Mouse (Mus musculus): ENCODE data around the gene Bag6. TPM values are rescaled to one million over a fixed set of nuclear protein-coding genes. Genes with fewer than 3 reads are reported as not detected.

Bag6 gene
- total RNA-seq, 2 experiments from 2014 or later, result 395 to 410 TPM

DNA sequence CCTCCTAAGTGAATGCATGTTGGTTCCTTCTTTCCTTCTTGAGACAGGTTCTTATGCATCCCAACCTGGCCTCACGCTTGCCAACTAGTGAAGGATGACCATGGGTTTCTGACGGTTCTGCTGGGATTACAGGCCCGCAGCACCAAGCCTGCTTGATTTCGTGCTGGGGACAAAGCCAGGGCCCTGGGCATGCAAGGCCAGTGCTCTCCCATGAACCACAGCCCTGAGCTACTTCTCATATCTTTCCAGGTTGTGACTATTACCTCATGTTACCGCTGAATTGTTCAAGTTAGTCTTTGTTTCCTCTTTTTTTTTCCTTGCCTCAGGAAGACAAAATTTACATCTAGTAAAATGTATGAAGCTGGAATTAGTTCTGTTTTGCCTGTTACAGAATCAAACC is 57.9 kb downstream of the Bag6 start:
- intact Hi-C loops (cut with DNase I), result no loop called here
- no peak for DNase-seq

DNA sequence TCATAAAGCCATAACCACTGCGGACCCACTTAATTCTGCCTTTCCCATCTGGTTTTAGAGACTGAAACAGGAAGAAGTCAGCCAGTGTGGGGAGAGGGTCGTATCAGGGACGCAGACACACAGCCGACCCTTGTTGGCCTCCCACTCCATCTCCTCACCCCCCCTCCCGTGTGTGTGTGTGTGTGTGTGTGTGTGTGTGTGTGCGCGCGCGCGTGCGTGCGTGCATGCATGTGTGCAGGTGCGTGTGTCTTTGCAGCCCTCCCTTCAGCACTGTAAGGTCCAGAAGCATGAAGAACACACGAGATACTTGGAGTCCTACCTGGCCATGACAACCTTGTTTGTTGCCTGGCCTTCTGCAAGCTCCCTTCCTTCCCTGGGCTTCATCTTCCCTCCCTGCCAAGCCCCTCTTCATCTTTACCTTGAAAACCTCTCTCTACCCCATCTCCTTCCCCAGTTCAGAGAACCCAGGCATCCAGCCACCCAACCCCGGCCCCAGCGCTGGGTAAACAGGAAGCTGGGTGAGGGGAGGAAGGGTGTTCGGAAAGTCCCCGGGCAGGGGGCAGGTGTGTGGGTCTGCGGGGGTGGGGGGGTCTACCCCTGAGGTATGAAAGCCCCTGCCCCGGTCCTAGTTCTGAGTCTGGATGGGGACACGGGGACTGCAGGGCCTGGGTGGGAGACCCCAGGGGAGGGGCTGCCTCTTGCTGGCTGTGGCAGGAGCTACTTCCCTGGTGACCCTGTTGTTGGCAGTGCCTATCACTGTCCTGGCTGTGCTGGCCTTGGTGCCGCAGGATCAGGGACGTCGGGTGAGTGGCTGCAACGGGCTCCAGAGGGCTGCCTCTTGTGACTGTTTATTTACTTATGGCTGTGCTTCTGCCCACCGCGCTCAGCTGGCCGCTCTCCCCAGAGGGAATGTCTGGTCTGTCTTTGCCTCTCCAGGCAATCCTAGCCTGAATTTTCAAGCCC is 59.2 kb downstream of the Bag6 start, which contains the start of gene Ltb:
Gene Ltb (plus strand): TSS at position 559 of the 963 bp plus-strand sequence.
- intact Hi-C loops (cut with DNase I), result loop anchor here (2.0 kb wide), 1 partner anchor 27 kb away; no protein-coding TSS in a partner anchor
- DNase-seq, result no peak

DNA sequence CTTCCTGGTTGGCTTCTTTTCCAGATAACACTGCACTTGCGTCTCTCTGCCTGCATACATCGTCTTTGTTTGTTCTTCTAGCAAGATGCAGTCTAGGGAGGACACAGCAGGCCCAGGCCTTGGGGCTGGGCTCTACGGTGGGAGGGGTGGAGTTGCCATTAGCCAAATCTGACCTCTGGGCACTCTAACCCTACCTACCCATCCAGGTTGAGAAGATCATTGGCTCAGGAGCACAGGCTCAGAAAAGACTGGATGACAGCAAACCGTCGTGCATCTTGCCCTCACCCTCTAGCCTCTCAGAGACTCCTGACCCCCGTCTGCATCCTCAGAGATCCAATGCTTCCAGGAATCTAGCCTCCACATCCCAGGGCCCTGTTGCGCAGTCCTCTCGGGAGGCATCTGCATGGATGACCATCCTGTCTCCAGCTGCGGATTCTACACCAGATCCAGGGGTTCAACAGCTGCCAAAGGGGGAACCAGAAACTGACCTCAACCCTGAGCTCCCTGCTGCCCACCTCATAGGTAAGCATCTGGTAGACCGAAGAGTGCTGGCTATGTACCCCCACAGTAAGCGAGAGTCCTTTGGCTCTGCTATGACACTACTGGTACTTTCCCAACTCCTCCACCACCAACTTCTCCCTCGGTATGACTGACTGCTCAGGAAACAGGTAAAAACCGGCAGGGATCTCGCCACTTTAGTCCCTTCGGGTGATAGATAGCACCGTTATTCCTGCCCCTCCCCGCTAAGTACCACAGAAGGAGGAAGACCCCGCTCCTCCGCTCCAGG is 60.1 kb downstream of the Bag6 start:
- no peak for DNase-seq
- intact Hi-C loops (cut with DNase I), result loop anchor here (2.0 kb wide), 1 partner anchor 28 kb away; no protein-coding TSS in a partner anchor

DNA sequence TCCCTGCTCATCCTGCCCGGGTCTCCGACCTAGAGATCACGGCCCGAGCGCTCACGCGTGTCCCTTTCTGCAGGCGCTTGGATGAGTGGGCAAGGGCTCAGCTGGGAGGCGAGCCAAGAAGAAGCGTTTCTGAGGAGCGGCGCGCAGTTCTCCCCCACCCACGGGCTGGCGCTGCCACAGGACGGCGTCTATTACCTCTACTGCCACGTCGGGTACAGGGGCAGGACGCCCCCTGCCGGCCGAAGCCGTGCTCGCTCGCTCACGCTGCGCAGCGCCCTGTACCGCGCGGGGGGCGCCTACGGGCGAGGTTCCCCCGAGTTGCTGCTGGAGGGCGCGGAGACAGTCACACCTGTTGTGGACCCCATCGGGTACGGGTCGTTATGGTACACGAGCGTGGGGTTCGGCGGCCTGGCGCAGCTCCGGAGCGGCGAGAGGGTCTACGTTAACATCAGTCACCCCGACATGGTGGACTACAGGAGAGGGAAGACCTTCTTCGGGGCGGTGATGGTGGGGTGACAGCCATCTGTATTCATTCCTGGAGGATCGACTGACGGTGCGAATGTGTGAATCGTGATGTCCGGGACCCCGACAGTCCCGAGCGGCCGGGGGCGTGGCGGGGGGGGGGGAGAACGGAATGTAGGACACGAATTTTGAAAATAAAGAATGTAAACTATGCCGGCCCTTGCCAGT is 60.8 kb downstream of the Bag6 start:
- intact Hi-C loops (cut with DNase I), result loop anchor here (2.0 kb wide), 1 partner anchor 29 kb away; no protein-coding TSS in a partner anchor
- DNase-seq, result peak; percentile 78

DNA sequence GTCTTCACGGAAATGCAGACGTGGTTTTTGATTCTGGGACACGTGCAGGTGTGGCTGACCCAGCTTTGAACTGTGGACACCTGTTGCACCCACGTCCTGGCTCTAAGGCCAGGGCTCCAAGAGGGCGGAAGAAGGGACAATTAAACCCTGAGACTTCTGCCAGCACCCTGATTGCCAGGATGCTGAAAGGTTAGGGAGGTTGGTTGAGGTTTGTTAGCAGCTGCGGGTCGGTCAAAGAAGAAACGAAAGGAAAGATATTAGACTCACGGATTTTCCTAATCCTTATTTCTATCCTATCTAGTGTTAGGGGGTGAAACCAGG is 61.3 kb downstream of the Bag6 start:
- DNase-seq, result no peak
- intact Hi-C loops (cut with DNase I), result no loop called here

Small RNA genes within 50 kb of the gene (microRNA-seq; reads per million reads assigned to microRNA genes)
- not detected for gene Mir6973a

Other genes starting within 250 kb of the Bag6 start
- 1 to 10 TPM; 2.1 to 3.2 TPM for gene C2, start 236.9 kb upstream of the Bag6 start, total RNA-seq (2021)
- 100 to 1,000 TPM; 232 to 251 TPM for gene Ehmt2, start 236.7 kb upstream of the Bag6 start, total RNA-seq (2021)
- gene Slc44a4, start 220.7 kb upstream of the Bag6 start, total RNA-seq (2021), result under 1 TPM in 1 of 2 experiments, not detected in 1; 0.20 TPM
- 10 to 100 TPM; 18.8 to 19.1 TPM for gene Neu1, start 203.9 kb upstream of the Bag6 start, total RNA-seq (2021)
- gene Hspa1b, start 175.9 kb upstream of the Bag6 start, total RNA-seq (2021), result 1 to 10 TPM; 1.6 to 2.3 TPM
- gene Gm20481, start 165.3 kb upstream of the Bag6 start, total RNA-seq (2021), result not detected
- gene Hspa1a, start 163.0 kb upstream of the Bag6 start, total RNA-seq (2021), result 1 to 10 TPM; 3.1 to 5.2 TPM
- under 1 TPM in 1 of 2 experiments, not detected in 1; 0.22 TPM for gene Hspa1l, start 162.5 kb upstream of the Bag6 start, total RNA-seq (2021)
- 10 to 100 TPM; 35.9 to 38.5 TPM for gene Lsm2, start 153.3 kb upstream of the Bag6 start, total RNA-seq (2021)
- 10 to 100 TPM; 91.0 to 94.3 TPM for gene Vars, start 134.2 kb upstream of the Bag6 start, total RNA-seq (2021)
- gene Vwa7, start 118.6 kb upstream of the Bag6 start, total RNA-seq (2021), result under 1 TPM; 0.12 to 0.16 TPM
- gene Sapcd1, start 107.2 kb upstream of the Bag6 start, total RNA-seq (2021), result under 1 TPM; 0.98 to 0.99 TPM
- 1 to 10 TPM; 2.0 to 3.2 TPM for gene Msh5, start 88.4 kb upstream of the Bag6 start, total RNA-seq (2021)
- gene Clic1, start 85.2 kb upstream of the Bag6 start, total RNA-seq (2021), result 10 to 100 TPM; 20.2 to 20.3 TPM
- 100 to 1,000 TPM; 101 to 115 TPM for gene Ddah2, start 76.1 kb upstream of the Bag6 start, total RNA-seq (2021)
- gene Ly6g6c, start 69.8 kb upstream of the Bag6 start, total RNA-seq (2021), result not detected
- gene Mpig6b, start 69.0 kb upstream of the Bag6 start, total RNA-seq (2021), result not detected
- 1 to 10 TPM; 2.8 to 3.4 TPM for gene Ly6g6e, start 58.3 kb upstream of the Bag6 start, total RNA-seq (2021)
- gene Ly6g6d, start 57.1 kb upstream of the Bag6 start, total RNA-seq (2021), result not detected
- not detected for gene Ly6g6f, start 49.6 kb upstream of the Bag6 start, total RNA-seq (2021)
- 10 to 100 TPM; 66.7 to 73.6 TPM for gene Abhd16a, start 45.9 kb upstream of the Bag6 start, total RNA-seq (2021)
- gene Ly6g5c, start 26.9 kb upstream of the Bag6 start, total RNA-seq (2021), result not detected
- gene Ly6g5b, start 19.8 kb upstream of the Bag6 start, total RNA-seq (2021), result 1 to 10 TPM in 1 of 2 experiments, under 1 TPM in 1; 0.81 to 2.3 TPM
- gene Gpank1, start 13.7 kb upstream of the Bag6 start, total RNA-seq (2021), result 10 to 100 TPM; 10.7 to 12.1 TPM
- gene Csnk2b, start 13.1 kb upstream of the Bag6 start, total RNA-seq (2021), result 100 to 1,000 TPM; 210 to 214 TPM
- gene D17H6S53E, start 8.8 kb upstream of the Bag6 start, total RNA-seq (2021), result 10 to 100 TPM; 19.8 to 20.1 TPM
- gene Apom, start 3.1 kb upstream of the Bag6 start, total RNA-seq (2021), result under 1 TPM in 1 of 2 experiments, not detected in 1; 0.52 TPM
- 100 to 1,000 TPM; 311 to 315 TPM for gene Prrc2a, start 29.7 kb downstream of the Bag6 start, total RNA-seq (2021)
- 1 to 10 TPM; 2.5 to 3.6 TPM for gene Aif1, start 40.9 kb downstream of the Bag6 start, total RNA-seq (2021)
- 10 to 100 TPM; 12.3 to 17.6 TPM for gene Lst1, start 53.3 kb downstream of the Bag6 start, total RNA-seq (2021)
- gene Ltb, start 59.3 kb downstream of the Bag6 start, total RNA-seq (2021), result under 1 TPM; 0.77 to 0.88 TPM
- under 1 TPM in 1 of 2 experiments, not detected in 1; 0.52 TPM for gene Tnf, start 66.8 kb downstream of the Bag6 start, total RNA-seq (2021)
- 1 to 10 TPM in 1 of 2 experiments, under 1 TPM in 1; 0.82 to 1.0 TPM for gene Lta, start 70.2 kb downstream of the Bag6 start, total RNA-seq (2021)
- gene Gm16181, start 85.7 kb downstream of the Bag6 start, total RNA-seq (2021), result not detected
- 100 to 1,000 TPM; 122 to 142 TPM for gene Atp6v1g2, start 98.5 kb downstream of the Bag6 start, total RNA-seq (2021)
- 10 to 100 TPM; 14.7 to 14.8 TPM for gene Nfkbil1, start 100.6 kb downstream of the Bag6 start, total RNA-seq (2021)
- 100 to 1,000 TPM; 324 to 337 TPM for gene Ddx39b, start 106.6 kb downstream of the Bag6 start, total RNA-seq (2021)
- gene H2-D1, start 127.6 kb downstream of the Bag6 start, total RNA-seq (2021), result 10 to 100 TPM; 19.1 to 22.8 TPM
- gene H2-Q1, start 185.2 kb downstream of the Bag6 start, total RNA-seq (2021), result under 1 TPM; 0.28 to 0.32 TPM
- gene H2-Q2, start 207.1 kb downstream of the Bag6 start, total RNA-seq (2021), result 1 to 10 TPM in 1 of 2 experiments, under 1 TPM in 1; 0.48 to 2.2 TPM
- 1 to 10 TPM; 1.6 TPM for gene H2-Q4, start 244.4 kb downstream of the Bag6 start, total RNA-seq (2021)

Measured in left cerebral cortex, postnatal 4 days (tissue).